Mouse (Mus musculus) CD4-positive naive resting alpha-beta T cell, adult 57 days (primary cell): ENCODE data around the gene Uty. TPM values are rescaled to one million over a fixed set of nuclear protein-coding genes. Genes with fewer than 3 reads are reported as not detected.

Experiments used
- total RNA-seq: library from RNA; stranded (reverse); gene quantifications from one replicate; pipeline ENCODE4 v1.2.4, GENCODE M21; 2023

Gene Uty
- total RNA-seq: not detected

GRCm38 (mm10) chrY:1245426-1245863 lies at the start of gene Uty:
TSS of gene Uty (minus strand) at chrY:1245759.

DNA sequence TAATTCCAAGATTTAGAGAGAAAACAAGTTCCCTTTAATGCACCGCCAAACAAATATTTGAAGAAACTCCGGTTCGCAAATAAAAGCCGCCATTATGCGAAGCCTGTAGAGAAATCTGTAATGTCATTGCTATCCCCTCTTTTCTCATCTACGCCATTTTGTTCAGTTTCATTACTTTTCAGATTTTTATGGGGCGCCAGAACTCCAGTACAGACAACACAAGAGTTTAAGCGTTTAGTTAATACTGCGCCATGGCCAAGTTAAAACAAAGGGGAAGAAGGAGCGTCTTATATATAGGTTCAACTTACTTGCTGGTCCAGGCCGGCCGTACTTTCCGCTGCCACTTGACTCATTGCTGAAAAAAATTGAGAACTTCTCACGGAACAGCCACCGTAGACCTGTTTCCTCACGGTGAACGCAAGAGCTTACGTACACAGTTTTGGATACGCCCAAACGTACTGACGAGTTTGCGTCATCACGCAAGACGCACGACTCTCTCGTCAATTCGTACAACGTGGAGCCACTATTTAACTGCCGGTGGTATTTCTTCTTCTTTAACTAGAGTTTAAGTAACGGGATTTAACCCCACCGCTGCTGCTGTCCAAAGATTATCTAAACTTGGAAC lies 40.7 kb upstream of the Uty start, which contains the start of gene Ddx3y:
Gene Ddx3y, minus strand, starts transcription at position 459 of the 625 bp plus-strand sequence.

Other genes starting within 250 kb of the Uty start
- not detected for gene Eif2s3y, start 235.2 kb downstream of the Uty start, total RNA-seq
- gene Ddx3y, start 40.9 kb upstream of the Uty start, total RNA-seq: not detected
- not detected for gene Usp9y, start 214.0 kb upstream of the Uty start, total RNA-seq